Mouse (Mus musculus): ENCODE measurements around the gene Tmem131. TPM values are rescaled to one million over a fixed set of nuclear protein-coding genes. Genes with fewer than 3 reads are reported as not detected.

Tmem131 gene
- polyA plus RNA-seq, 2 experiments from 2014 or later = 10.3 to 11.4 TPM

- ATAC-seq = no peak
Measured at GRCm38 (mm10) chr1:36770998-36771397, 172.5 kb downstream of the Tmem131 start.

DNA sequence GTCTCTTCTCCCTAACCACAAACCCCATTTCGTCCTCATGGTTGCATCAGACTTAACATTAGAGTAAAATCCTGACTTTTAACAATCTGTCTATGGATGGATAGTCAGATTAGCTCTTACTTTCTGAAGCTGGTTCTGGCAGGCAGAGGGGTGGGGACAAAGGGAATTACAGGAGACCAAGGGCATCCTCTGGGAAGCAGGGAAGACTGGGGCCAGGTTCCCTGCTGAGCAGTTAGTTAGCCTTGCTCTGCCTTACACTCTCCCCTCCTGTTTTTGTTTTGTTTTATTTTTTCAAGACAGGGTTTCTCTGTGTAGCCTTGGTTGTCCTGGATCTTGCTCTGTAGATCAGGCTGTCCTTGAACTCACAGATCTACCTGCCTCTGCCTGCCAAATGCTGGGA, 173.5 kb downstream of the Tmem131 start:
- no peak for ATAC-seq

- ATAC-seq = peak; percentile 4
Measured at GRCm38 (mm10) chr1:36768786-36769185, 174.7 kb downstream of the Tmem131 start.

- peak; percentile 45 for ATAC-seq
Measured at GRCm38 (mm10) chr1:36767321-36767720, 176.1 kb downstream of the Tmem131 start.

- ATAC-seq = peak; percentile 74
Measured at GRCm38 (mm10) chr1:36766431-36767205, 176.8 kb downstream of the Tmem131 start.

GRCm38 (mm10) chr1:36761568-36761967, 181.9 kb downstream of the Tmem131 start, which contains the start of gene Zap70:
Gene Zap70, plus strand, starts transcription at chr1:36761798.
- peak; percentile 83 for ATAC-seq

DNA sequence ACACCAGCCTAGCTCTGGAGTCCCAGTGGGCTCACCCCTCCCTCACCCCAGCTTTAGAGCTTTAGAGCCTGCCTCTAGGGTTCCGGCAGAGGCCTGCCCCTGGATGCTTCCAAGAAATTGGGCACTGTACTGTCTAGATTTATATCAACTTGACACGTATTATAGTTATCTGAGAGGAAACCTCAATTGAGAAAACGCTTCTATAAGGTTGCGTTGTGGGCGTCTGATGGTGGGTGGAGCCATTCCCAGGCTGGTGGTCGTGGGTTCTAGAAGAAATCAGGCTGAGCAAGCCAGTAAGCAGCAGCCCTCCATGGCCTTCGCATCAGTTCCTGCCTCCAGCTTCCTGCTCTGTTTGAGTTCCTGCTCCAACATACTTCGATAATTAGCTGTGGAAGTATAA, 182.4 kb downstream of the Tmem131 start:
- no peak for ATAC-seq

DNA sequence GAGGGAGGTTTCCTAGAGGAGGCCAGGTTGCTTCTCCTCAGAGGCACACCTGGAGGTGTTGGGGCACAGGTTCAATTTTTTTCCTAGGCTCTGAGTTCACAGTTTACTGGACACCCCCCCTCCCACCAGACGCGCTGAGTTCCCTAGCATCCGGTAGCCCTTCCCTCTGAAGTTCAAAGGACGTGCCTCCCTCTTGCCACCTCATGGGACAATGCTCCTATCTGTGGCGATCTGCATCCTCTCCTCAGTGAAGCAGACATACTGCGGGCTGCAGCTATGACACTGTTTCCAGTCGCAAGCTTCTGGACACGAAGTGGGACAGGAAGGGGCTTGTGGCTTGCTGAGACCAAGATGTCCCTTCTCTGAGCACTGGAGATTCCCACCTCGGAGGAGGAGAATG, 183.1 kb downstream of the Tmem131 start:
- ATAC-seq = peak; percentile 33

DNA sequence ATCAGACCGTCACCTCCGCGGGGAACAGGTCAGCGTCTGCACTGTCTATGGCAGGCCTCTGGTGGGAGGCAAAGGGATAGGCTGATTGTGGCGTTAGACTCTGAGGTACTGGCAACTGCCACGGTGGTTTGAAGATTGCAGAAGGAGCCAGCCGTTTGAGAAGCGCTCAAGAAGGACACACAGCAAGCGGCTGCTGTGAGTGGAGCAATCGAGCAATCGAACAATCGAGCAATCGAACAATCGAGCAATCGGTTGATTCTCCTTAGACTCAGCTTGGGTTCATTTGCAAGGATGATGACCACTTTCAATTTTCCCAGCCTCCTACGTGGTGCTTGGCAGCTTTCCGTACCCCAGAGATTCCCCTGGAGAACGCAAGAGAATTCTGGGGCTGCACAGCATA, 184.4 kb downstream of the Tmem131 start:
- ATAC-seq = no peak

GRCm38 (mm10) chr1:36758553-36758952, 184.9 kb downstream of the Tmem131 start:
- no peak for ATAC-seq

DNA sequence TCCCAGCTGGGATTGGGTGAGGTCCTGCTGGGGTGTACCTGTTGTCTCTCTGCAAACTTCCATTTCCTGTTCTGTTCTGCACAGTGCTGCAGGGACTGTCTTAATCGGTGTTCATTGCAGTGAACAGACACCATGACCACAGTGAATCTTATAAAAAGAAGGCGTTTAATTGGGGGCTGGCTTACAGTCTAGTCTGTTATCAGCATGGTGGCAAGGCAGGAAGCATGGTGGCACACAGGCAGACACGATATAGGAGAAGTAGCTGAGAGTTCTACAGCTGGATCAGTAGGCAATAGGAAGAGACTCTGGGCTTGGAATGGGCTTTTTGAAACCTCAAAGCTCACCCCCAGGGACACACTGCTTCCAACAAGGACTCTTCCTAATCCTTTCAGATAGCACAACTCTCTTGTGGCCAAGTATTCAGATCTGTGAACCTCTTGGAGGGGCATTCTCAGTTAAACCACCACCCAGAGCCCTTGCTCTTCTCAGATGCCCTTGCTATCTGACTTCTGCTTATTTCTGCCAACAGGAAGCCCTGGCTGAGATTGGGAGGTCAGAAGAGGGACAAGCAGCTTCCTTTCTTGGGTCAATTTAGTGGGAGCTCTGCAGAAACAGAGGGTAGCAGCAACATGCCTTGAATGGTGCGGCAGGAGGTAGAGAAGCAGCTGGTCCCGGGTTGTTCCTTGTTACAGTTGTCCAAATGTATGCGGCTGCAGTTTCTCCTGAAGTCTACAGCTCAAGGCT, 189.4 kb downstream of the Tmem131 start:
- ATAC-seq = no peak

DNA sequence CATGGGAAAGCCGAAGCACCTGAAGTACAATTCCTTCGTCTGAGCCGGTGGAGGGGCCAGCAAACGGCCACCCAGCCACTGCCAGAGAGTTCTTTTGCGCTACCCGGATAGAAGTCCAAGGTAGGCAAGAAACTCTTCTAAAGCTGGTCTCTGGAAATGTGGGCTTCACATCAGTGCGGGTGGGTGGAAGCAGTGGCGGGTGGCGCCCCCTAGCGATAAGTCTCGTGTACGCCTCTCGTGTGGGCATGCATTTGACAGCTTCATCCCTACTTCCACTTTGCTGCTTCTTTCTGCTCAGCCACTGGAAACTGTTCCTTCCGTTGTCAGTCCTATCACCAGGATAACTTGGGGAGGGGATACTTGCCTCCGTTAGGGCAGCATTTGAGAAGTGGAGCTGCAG, 197.0 kb downstream of the Tmem131 start:
- ATAC-seq = no peak

GRCm38 (mm10) chr1:36745661-36746060, 197.8 kb downstream of the Tmem131 start:
- no peak for ATAC-seq

GRCm38 (mm10) chr1:36744268-36744944, 199.1 kb downstream of the Tmem131 start:
- peak; percentile 93 for ATAC-seq

DNA sequence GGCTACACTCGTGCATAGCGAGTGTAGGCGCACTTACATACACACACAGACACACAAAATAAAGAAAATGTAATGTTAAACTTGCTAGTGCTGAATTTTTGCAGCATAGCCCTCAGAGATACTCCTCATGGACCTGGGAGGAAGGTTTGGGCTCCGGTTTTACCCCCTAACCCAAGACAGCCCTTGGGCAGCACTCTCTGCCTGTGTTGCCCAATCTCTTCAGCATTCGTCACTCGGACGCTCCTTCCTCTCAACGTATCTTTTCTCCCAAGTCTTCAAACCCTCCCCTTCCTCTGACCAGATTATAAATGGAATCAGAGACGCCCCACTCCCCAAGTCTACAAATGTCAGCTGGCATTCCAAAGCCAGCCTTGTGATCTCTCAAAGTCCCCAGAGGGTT, 200.4 kb downstream of the Tmem131 start:
- no peak for ATAC-seq

Other genes with a start within 250 kb of the Tmem131 start
- gene 4933424G06Rik, start 233.5 kb downstream of the Tmem131 start, polyA plus RNA-seq (2017; shearing (Covaris generic)) = not detected
- gene Actr1b, start 229.2 kb downstream of the Tmem131 start, polyA plus RNA-seq (2017; shearing (Covaris generic)) = 10 to 100 TPM; 41.9 to 51.7 TPM
- 100 to 1,000 TPM; 171 to 269 TPM for gene Zap70, start 181.9 kb downstream of the Tmem131 start, polyA plus RNA-seq (2017; shearing (Covaris generic))
- gene Vwa3b, start 82.9 kb upstream of the Tmem131 start, polyA plus RNA-seq (2017; shearing (Covaris generic)) = 1 to 10 TPM; 1.3 to 3.3 TPM

Data from activated CD4-positive, CD25-positive, alpha-beta regulatory T cell, adult 4 months (primary cell).